Mouse (Mus musculus): ENCODE data around the gene Wee2. TPM values are rescaled to one million over a fixed set of nuclear protein-coding genes. Genes with fewer than 3 reads are reported as not detected.

The Wee2 gene
- polyA plus RNA-seq, 2 experiments, result not detected

DNA sequence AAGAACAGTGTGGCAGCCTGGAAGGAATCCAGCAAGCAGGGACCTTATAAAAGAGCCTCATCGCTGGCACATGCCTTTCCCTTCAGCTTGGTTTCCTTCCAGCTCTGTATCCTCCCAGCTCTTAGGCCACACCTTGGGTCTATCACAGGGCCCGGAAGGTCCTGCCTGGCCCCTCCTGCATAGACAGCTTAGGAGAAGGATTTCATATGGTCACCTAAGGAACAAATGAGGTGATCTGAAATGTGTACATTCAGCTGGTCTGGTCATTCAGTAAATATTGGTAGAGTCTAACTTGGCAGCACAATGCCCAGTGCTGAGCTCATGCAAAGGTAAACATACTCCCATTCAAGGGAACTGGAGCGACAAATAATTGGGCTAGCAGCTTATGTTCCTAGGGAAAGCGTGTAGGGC lies 9.4 kb upstream of the Wee2 start:
- no peak overlapping the region for H3K4me2 ChIP-seq (ENCODE audit: low read depth)
- H3K27me3 ChIP-seq (ENCODE audit: control insufficient read depth, insufficient read depth, low read length), result peaks cover 3% of the 10 kb centered on the region
- no peak overlapping the region for H3K4me3 ChIP-seq (ENCODE audit: insufficient read depth in 1 of 2, low read depth in 2 of 2, low read length in 2 of 2)
- no peaks in the 10 kb centered on the region for H3K36me3 ChIP-seq (replicated peaks; ENCODE audit: control insufficient read depth, insufficient read depth, low read depth)
- DNase-seq (ENCODE audit: low read depth in 3 of 3, low spot score in 3 of 3) (no peak), ATAC-seq (ENCODE audit: insufficient read depth) (no peak)
- no peak for TF ChIP-seq CTCF (IDR thresholded peaks at IDR 0.05; ENCODE audit: low read depth)
- TF ChIP-seq EP300 (IDR thresholded peaks at IDR 0.05; ENCODE audit: low read depth), result no peak
- H3K27ac ChIP-seq, result no peak overlapping the region
- H3K9me3 ChIP-seq (ENCODE audit: control insufficient read depth, low read length), result no peaks in the 10 kb centered on the region
- WGBS (ENCODE audit: insufficient replicate concordance), result 69% methylated on average over 4 of the region's 4 CpGs
- no peak overlapping the region for H3K9ac ChIP-seq (replicated peaks)
- H3K4me1 ChIP-seq (replicated peaks; ENCODE audit: control insufficient read depth in 2 of 2, insufficient read depth in 2 of 2, low read length in 1 of 2), result 0 out of 4 replicates have a peak, but pooled peaks cover 0 to 2% of the 10 kb centered on the region in 2 experiments

DNA sequence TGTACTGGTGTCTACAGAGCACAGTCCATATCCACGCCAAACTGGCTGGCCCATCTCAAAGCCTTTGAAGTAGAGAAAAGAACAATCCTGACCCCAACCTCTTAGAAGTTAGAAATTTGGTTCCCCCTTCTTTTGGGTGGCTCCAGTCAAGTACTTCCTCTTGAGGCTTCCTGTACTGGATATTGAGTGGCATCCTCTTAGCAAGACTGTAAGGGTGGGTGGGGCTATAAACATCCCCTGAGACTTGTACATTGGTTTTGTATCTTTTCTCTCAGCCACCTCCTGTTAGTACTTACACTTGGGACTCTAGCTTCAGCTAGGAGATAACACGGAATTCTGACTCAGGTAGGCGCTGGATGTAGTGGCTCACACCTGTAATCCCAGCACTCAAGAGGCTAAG lies 8.6 kb upstream of the Wee2 start:
- H3K4me3 ChIP-seq (ENCODE audit: insufficient read depth in 1 of 2, low read depth in 2 of 2, low read length in 2 of 2), result no peak overlapping the region
- DNase-seq (ENCODE audit: low read depth in 3 of 3, low spot score in 3 of 3) (no peak), ATAC-seq (ENCODE audit: insufficient read depth) (no peak)
- TF ChIP-seq CTCF (IDR thresholded peaks at IDR 0.05; ENCODE audit: low read depth) (no peak), EP300 (IDR thresholded peaks at IDR 0.05; ENCODE audit: low read depth) (no peak)
- no peak overlapping the region for H3K27ac ChIP-seq
- H3K9me3 ChIP-seq (ENCODE audit: control insufficient read depth, low read length), result no peaks in the 10 kb centered on the region
- H3K27me3 ChIP-seq (ENCODE audit: control insufficient read depth, insufficient read depth, low read length), result peaks cover 10% of the 10 kb centered on the region
- H3K9ac ChIP-seq (replicated peaks), result no peak overlapping the region
- H3K4me1 ChIP-seq (replicated peaks; ENCODE audit: control insufficient read depth in 2 of 2, insufficient read depth in 2 of 2, low read length in 1 of 2), result 0 out of 4 replicates have a peak, but pooled peaks cover 0 to 2% of the 10 kb centered on the region in 2 experiments
- H3K36me3 ChIP-seq (replicated peaks; ENCODE audit: control insufficient read depth, insufficient read depth, low read depth), result no peaks in the 10 kb centered on the region
- 37% methylated on average over 3 of the region's 3 CpGs for WGBS (ENCODE audit: insufficient replicate concordance)
- no peak overlapping the region for H3K4me2 ChIP-seq (ENCODE audit: low read depth)

DNA sequence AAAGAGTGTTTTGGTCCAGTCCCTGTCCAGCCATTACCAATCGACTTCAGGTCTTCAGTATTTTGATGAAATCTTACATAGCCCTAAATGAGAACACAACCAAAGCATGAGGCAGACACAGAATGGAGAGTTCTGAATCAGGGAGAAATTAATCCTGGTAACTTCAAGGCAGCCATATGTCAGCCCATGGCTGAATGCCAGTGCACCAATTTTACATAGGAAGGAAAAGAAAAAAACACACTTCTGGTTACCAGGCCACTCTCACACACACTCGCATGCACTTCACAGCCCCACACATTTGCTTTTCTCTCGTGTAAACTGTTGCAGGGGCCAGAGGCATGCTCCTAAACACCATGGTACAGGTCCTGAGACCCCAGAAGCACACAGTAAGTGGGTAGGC lies 8.0 kb upstream of the Wee2 start:
- H3K4me2 ChIP-seq (ENCODE audit: low read depth), result no peak overlapping the region
- ATAC-seq (ENCODE audit: insufficient read depth) (no peak), DNase-seq (ENCODE audit: low read depth in 3 of 3, low spot score in 3 of 3) (no peak)
- 42% methylated on average over 3 of the region's 3 CpGs for WGBS (ENCODE audit: insufficient replicate concordance)
- no peaks in the 10 kb centered on the region for H3K36me3 ChIP-seq (replicated peaks; ENCODE audit: control insufficient read depth, insufficient read depth, low read depth)
- peaks cover 16% of the 10 kb centered on the region for H3K27me3 ChIP-seq (ENCODE audit: control insufficient read depth, insufficient read depth, low read length)
- H3K9me3 ChIP-seq (ENCODE audit: control insufficient read depth, low read length), result no peaks in the 10 kb centered on the region
- 0 out of 4 replicates have a peak, but pooled peaks cover 0 to 2% of the 10 kb centered on the region in 2 experiments for H3K4me1 ChIP-seq (replicated peaks; ENCODE audit: control insufficient read depth in 2 of 2, insufficient read depth in 2 of 2, low read length in 1 of 2)
- H3K4me3 ChIP-seq (ENCODE audit: insufficient read depth in 1 of 2, low read depth in 2 of 2, low read length in 2 of 2), result no peak overlapping the region
- no peak for TF ChIP-seq CTCF (IDR thresholded peaks at IDR 0.05; ENCODE audit: low read depth)
- no peak for TF ChIP-seq EP300 (IDR thresholded peaks at IDR 0.05; ENCODE audit: low read depth)
- no peak overlapping the region for H3K27ac ChIP-seq
- no peak overlapping the region for H3K9ac ChIP-seq (replicated peaks)

DNA sequence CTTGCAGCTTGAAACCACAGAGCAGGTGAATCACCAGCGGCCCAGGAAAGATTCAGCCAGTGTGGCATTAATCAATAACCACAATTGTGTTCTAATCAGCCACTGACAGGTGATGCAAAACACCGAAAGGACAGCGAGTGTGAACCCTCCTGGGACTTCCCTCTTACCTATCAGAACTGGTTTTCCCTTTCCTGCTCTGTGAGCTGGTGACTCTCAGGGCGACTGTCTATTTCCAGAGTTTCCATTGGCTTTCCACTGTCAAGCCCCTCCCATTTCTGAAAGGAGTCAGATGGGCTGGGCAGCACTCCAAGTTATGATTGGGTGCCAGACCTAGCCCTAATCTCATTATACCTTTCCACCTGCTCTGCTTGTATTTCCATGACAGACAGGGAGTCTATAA lies 7.5 kb upstream of the Wee2 start:
- Histone ChIP-seq H3K27ac (no peak overlapping the region), H3K9me3 (ENCODE audit: control insufficient read depth, low read length) (no peaks in the 10 kb centered on the region), H3K4me1 (replicated peaks; ENCODE audit: control insufficient read depth in 2 of 2, insufficient read depth in 2 of 2, low read length in 1 of 2) (0 out of 4 replicates have a peak, but pooled peaks cover 0 to 2% of the 10 kb centered on the region in 2 experiments), H3K9ac (replicated peaks) (no peak overlapping the region), H3K4me3 (ENCODE audit: insufficient read depth in 1 of 2, low read depth in 2 of 2, low read length in 2 of 2) (no peak overlapping the region), H3K27me3 (ENCODE audit: control insufficient read depth, insufficient read depth, low read length) (peaks cover 18% of the 10 kb centered on the region), H3K4me2 (ENCODE audit: low read depth) (no peak overlapping the region), H3K36me3 (replicated peaks; ENCODE audit: control insufficient read depth, insufficient read depth, low read depth) (no peaks in the 10 kb centered on the region)
- TF ChIP-seq CTCF (IDR thresholded peaks at IDR 0.05; ENCODE audit: low read depth) (no peak), EP300 (IDR thresholded peaks at IDR 0.05; ENCODE audit: low read depth) (no peak)
- ATAC-seq (ENCODE audit: insufficient read depth) (no peak), DNase-seq (ENCODE audit: low read depth in 3 of 3, low spot score in 3 of 3) (no peak)
- 38% methylated on average over 4 of the region's 4 CpGs for WGBS (ENCODE audit: insufficient replicate concordance)

DNA sequence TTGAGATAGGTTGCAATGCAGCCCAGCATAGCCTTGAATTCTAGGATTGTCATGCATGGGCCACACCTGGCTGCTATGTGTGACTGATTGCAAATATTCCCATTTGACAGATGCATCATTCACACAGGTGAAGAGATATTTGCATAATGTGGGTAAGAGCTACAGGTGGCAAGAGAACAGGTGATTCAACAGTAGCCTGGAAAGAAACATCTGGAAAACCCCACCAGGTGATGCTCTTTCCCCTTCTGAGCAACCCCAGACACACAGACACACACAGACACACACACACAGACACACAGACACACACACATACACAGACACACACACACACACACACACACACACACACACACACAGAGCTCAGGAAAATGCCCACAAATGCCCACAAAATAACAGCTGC lies 7.1 kb upstream of the Wee2 start:
- no peak overlapping the region for H3K27ac ChIP-seq
- no peaks in the 10 kb centered on the region for H3K9me3 ChIP-seq (ENCODE audit: control insufficient read depth, low read length)
- TF ChIP-seq CTCF (IDR thresholded peaks at IDR 0.05; ENCODE audit: low read depth) (no peak), EP300 (IDR thresholded peaks at IDR 0.05; ENCODE audit: low read depth) (no peak)
- H3K4me2 ChIP-seq (ENCODE audit: low read depth), result no peak overlapping the region
- ATAC-seq (ENCODE audit: insufficient read depth), result no peak
- H3K4me3 ChIP-seq (ENCODE audit: insufficient read depth in 1 of 2, low read depth in 2 of 2, low read length in 2 of 2), result no peak overlapping the region
- no peak overlapping the region for H3K9ac ChIP-seq (replicated peaks)
- 0 out of 4 replicates have a peak, but pooled peaks cover 0 to 2% of the 10 kb centered on the region in 2 experiments for H3K4me1 ChIP-seq (replicated peaks; ENCODE audit: control insufficient read depth in 2 of 2, insufficient read depth in 2 of 2, low read length in 1 of 2)
- H3K27me3 ChIP-seq (ENCODE audit: control insufficient read depth, insufficient read depth, low read length), result peaks cover 21% of the 10 kb centered on the region
- no peak for DNase-seq (ENCODE audit: low read depth in 3 of 3, low spot score in 3 of 3)
- H3K36me3 ChIP-seq (replicated peaks; ENCODE audit: control insufficient read depth, insufficient read depth, low read depth), result no peaks in the 10 kb centered on the region

All from liver, embryonic 14.5 days (tissue).